Mouse (Mus musculus) left cerebral cortex, adult 9 months (tissue): ENCODE measurements around the gene Gm21885.
"Not testable (repeated sequence)": the region's sequence is repeated elsewhere in the genome, so short reads cannot be mapped to it uniquely, and the experiment has no call there.

Experiments
- DNase-seq, 2 experiments: peaks; one replicate each; pipeline ENCODE4 v3.0.0; 2022; ENCODE audit warnings: low spot score in 2 of 2

Gene Gm21885

GRCm38 (mm10) chr11:94281199-94282181 is at the start of gene Gm21885:
Gene Gm21885, plus strand, starts transcription at chr11:94281873.
- DNase-seq, result no peak

- DNase-seq, result peak in 1 of 2 experiments; percentile 52
Measured at GRCm38 (mm10) chr11:94233405-94233804, 48.3 kb upstream of the Gm21885 start.

GRCm38 (mm10) chr11:94234380-94234779 is 47.3 kb upstream of the Gm21885 start:
- DNase-seq, result no peak

GRCm38 (mm10) chr11:94234857-94235256 is 46.8 kb upstream of the Gm21885 start:
- DNase-seq, result no peak

- peak in 1 of 2 experiments; percentile 77 for DNase-seq
Measured at GRCm38 (mm10) chr11:94236074-94236473, 45.6 kb upstream of the Gm21885 start.

GRCm38 (mm10) chr11:94238786-94239185 is 42.9 kb upstream of the Gm21885 start:
- DNase-seq, result no peak

GRCm38 (mm10) chr11:94239706-94240105 is 42.0 kb upstream of the Gm21885 start:
- DNase-seq, result no peak

- no peak for DNase-seq
Measured at GRCm38 (mm10) chr11:94242760-94243421, 38.8 kb upstream of the Gm21885 start.

GRCm38 (mm10) chr11:94243422-94244180 is 38.1 kb upstream of the Gm21885 start:
- DNase-seq, result no peak

- DNase-seq, result no peak
Measured at GRCm38 (mm10) chr11:94244385-94244784, 37.3 kb upstream of the Gm21885 start.

GRCm38 (mm10) chr11:94245955-94246788 is 35.5 kb upstream of the Gm21885 start, which contains the start of gene Wfikkn2:
Gene Wfikkn2, minus strand, starts transcription at chr11:94246005.
- peak in 1 of 2 experiments; percentile 19 for DNase-seq

- no peak for DNase-seq
Measured at GRCm38 (mm10) chr11:94246789-94247061, 34.9 kb upstream of the Gm21885 start.

- no peak for DNase-seq
Measured at GRCm38 (mm10) chr11:94253156-94253555, 28.5 kb upstream of the Gm21885 start.

- DNase-seq, result no peak
Measured at GRCm38 (mm10) chr11:94253691-94254090, 28.0 kb upstream of the Gm21885 start.

GRCm38 (mm10) chr11:94255733-94256132 is 25.9 kb upstream of the Gm21885 start:
- DNase-seq, result no peak

- no peak for DNase-seq
Measured at GRCm38 (mm10) chr11:94257987-94258386, 23.7 kb upstream of the Gm21885 start.

GRCm38 (mm10) chr11:94259814-94260213 is 21.9 kb upstream of the Gm21885 start:
- no peak for DNase-seq

- no peak for DNase-seq
Measured at GRCm38 (mm10) chr11:94261585-94262370, 19.9 kb upstream of the Gm21885 start.

- DNase-seq, result peak in 1 of 2 experiments; percentile 48
Measured at GRCm38 (mm10) chr11:94265134-94265785, 16.4 kb upstream of the Gm21885 start.

- DNase-seq, result not testable (repeated sequence)
Measured at GRCm38 (mm10) chr11:94266155-94266554, 15.5 kb upstream of the Gm21885 start.
